Mouse (Mus musculus): ENCODE data around the gene Acvrl1.

Acvrl1 gene

DNA sequence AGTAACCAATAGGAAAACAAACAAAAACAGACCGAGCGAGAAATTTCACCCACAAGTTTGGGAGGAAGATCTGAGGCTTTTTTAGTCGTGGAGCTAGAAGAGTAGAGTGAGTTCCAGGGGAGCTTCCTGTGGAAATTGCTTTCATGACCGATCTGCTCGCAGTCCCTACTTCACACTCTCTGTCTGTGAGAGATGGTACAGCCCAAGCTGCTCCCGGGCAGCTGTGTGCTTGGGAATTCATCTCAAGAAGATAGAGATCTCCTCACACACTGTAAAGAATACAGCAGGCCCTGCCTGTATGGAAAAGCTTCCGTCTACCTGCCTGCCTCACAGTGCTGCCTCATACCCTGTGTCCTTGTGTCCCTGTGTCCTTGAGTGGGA is 63.9 kb downstream of the Acvrl1 start:
- no peak for DNase-seq (ENCODE audit: low spot score)

- DNase-seq (ENCODE audit: low spot score): no peak
These were observed 64.3 kb downstream of the Acvrl1 start for GRCm38 (mm10) chr15:101192651-101193050.

- DNase-seq (ENCODE audit: low spot score): no peak
These were observed 65.6 kb downstream of the Acvrl1 start for GRCm38 (mm10) chr15:101193971-101194370.

All from adipocyte (in vitro differentiated cells).